8 mouse cellular contexts compared by ENCODE assay signal in the genomic region with DNA sequence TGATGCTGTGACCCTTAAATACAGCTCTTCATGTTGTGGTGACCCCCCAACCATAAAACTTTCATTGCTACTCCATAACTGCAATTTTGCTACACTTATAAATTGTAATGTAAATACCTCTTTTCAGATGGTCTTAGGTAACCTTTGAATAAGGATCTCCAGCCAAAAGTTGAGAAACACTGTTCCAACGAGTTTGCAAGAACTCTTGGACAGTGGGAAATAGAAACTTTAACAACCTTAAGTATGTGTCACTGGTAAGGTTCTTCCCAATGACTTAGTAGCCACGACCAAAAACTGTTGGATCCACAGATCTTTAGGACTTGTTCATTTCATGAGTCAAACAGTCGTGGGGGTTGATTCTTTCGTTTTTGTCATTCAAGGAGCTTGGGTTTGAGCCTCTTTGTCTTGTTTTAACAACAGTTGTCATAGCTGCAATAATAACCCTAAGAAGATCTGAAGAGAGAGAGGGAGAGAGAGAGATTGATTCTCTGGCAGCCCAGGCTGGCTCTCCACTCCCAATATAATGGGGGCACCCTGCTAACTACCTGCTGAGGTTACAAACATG. TPM values are rescaled to one million over a fixed set of nuclear protein-coding genes. Genes with fewer than 3 reads are reported as not detected.
DNase-seq lines count a peak whose midpoint lies in the region; ATAC-seq and TF ChIP-seq lines count a peak whose summit lies in the region.

No protein-coding gene starts in this region.

- H3K4me2 ChIP-seq in heart, embryonic 13.5 days, result peak overlapping the region; percentile 90
- H3K4me2 ChIP-seq in forebrain, embryonic 16.5 days (ENCODE audit: low read length), result peak overlapping the region; percentile 63
- H3K4me2 ChIP-seq in liver, embryonic 16.5 days (ENCODE audit: low read depth, low read length), result peak overlapping the region; percentile 68

- in situ Hi-C loops in ES-E14 (cut with MboI; ENCODE audit: low sequenced_read_pairs in 2 of 2, unreplicated experiment in 2 of 2), result no loop called here

- H3K4me3 ChIP-seq in heart, embryonic 13.5 days, result peak overlapping the region; percentile 60
- H3K4me3 ChIP-seq in ES-E14 (ENCODE audit: insufficient read depth in 1 of 2, low read depth in 1 of 2, low read length in 2 of 2, poor library complexity in 1 of 2, severe bottlenecking in 1 of 2), result peak overlapping the region; percentile 80 to 82
- H3K4me3 ChIP-seq in forebrain, embryonic 16.5 days (replicated peaks; ENCODE audit: low read length), result peak overlapping the region; percentile 66
- peak overlapping the region; percentile 80 for H3K4me3 ChIP-seq in liver, embryonic 16.5 days (ENCODE audit: low read depth, low read length)

- peak overlapping the region; percentile 84 for H3K27ac ChIP-seq in heart, embryonic 13.5 days (replicated peaks)
- no peak overlapping the region for H3K27ac ChIP-seq in ES-E14 (ENCODE audit: insufficient read depth, low read depth, low read length, poor library complexity, severe bottlenecking)
- no peak overlapping the region for H3K27ac ChIP-seq in forebrain, embryonic 16.5 days (ENCODE audit: low read length)
- H3K27ac ChIP-seq in liver, embryonic 16.5 days (ENCODE audit: low read length), result peak overlapping the region; percentile 94

- peaks cover 37% of the 10 kb centered on the region for H3K4me1 ChIP-seq in heart, embryonic 13.5 days
- H3K4me1 ChIP-seq in ES-E14 (ENCODE audit: control insufficient read depth in 2 of 2, insufficient read depth in 2 of 2, low read length in 2 of 2, poor library complexity in 1 of 2), result no peaks in the 10 kb centered on the region
- H3K4me1 ChIP-seq in forebrain, embryonic 16.5 days (replicated peaks; ENCODE audit: control insufficient read depth, insufficient read depth, low read length), result peaks cover 19% of the 10 kb centered on the region
- peaks cover 57% of the 10 kb centered on the region for H3K4me1 ChIP-seq in liver, embryonic 16.5 days (ENCODE audit: control insufficient read depth, low read depth, low read length)

- H3K36me3 ChIP-seq in heart, embryonic 13.5 days, result peaks cover 11% of the 10 kb centered on the region; the same call in 1 of the 2 replicates
- H3K36me3 ChIP-seq in ES-E14 (ENCODE audit: control insufficient read depth, insufficient read depth, low read length, poor library complexity, severe bottlenecking), result no peaks in the 10 kb centered on the region
- H3K36me3 ChIP-seq in forebrain, embryonic 16.5 days (ENCODE audit: control insufficient read depth, insufficient read depth), result no peaks in the 10 kb centered on the region
- H3K36me3 ChIP-seq in liver, embryonic 16.5 days (ENCODE audit: control insufficient read depth, insufficient read depth), result peaks cover 10% of the 10 kb centered on the region

- ATAC-seq in heart, embryonic 13.5 days (ENCODE audit: extremely low read depth, insufficient number of reproducible peaks, low FRiP score, low TSS enrichment), result no peak
- ATAC-seq in forebrain, embryonic 16.5 days, result no peak
- ATAC-seq in liver, embryonic 16.5 days (ENCODE audit: low read depth), result no peak

- intact Hi-C loops in heart, postnatal 14 days (cut with DNase I), result no loop called here

- no peaks in the 10 kb centered on the region for H3K27me3 ChIP-seq in heart, embryonic 13.5 days (replicated peaks)
- no peaks in the 10 kb centered on the region for H3K27me3 ChIP-seq in forebrain, embryonic 16.5 days (replicated peaks; ENCODE audit: control insufficient read depth, insufficient read depth, low read length)
- H3K27me3 ChIP-seq in liver, embryonic 16.5 days (ENCODE audit: control insufficient read depth, insufficient read depth, low read depth, low read length), result no peaks in the 10 kb centered on the region

- WGBS in heart, embryonic 13.5 days, result 77% methylated on average over 4 of the region's 4 CpGs
- WGBS in forebrain, embryonic 16.5 days, result 85% methylated on average over 4 of the region's 4 CpGs
- 63% methylated on average over 4 of the region's 4 CpGs for WGBS in liver, embryonic 16.5 days (ENCODE audit: insufficient replicate concordance)

- H3K9me3 ChIP-seq in heart, embryonic 13.5 days, result no peaks in the 10 kb centered on the region
- no peaks in the 10 kb centered on the region for H3K9me3 ChIP-seq in ES-E14 (ENCODE audit: control insufficient read depth, insufficient read depth, low read depth, low read length)
- H3K9me3 ChIP-seq in forebrain, embryonic 16.5 days (ENCODE audit: control insufficient read depth, low read length), result no peaks in the 10 kb centered on the region
- H3K9me3 ChIP-seq in liver, embryonic 16.5 days (replicated peaks; ENCODE audit: control insufficient read depth, low read length), result no peaks in the 10 kb centered on the region

- peak overlapping the region; percentile 83 for H3K9ac ChIP-seq in heart, embryonic 13.5 days
- H3K9ac ChIP-seq in ES-E14 (ENCODE audit: insufficient read depth, low read depth, low read length, poor library complexity, severe bottlenecking), result peak overlapping the region; percentile 90; the same call in 1 of the 2 replicates
- peak overlapping the region; percentile 64 for H3K9ac ChIP-seq in forebrain, embryonic 16.5 days (replicated peaks; ENCODE audit: low read depth, low read length)
- H3K9ac ChIP-seq in liver, embryonic 16.5 days (ENCODE audit: low read depth, low read length), result peak overlapping the region; percentile 79

- no peak for DNase-seq in heart, postnatal 14 days
- no peak for DNase-seq in ES-E14 (ENCODE audit: low read depth, low spot score)
- DNase-seq in thymus, adult 18-20 months, result no peak
- DNase-seq in spleen, adult 18-20 months, result no peak
- DNase-seq in thymus, postnatal 0 days (ENCODE audit: low spot score), result no peak

TF ChIP-seq in ES-E14, 5 proteins besides CTCF, POLR2A, EP300 and RAD21:
- TF ChIP-seq ZC3H11A (IDR thresholded peaks at IDR 0.05; ENCODE audit: borderline replicate concordance, low read depth, low read length) (no peak), ZNF384 (IDR thresholded peaks at IDR 0.05; ENCODE audit: low read depth, low read length) (no peak), CHD2 (IDR thresholded peaks at IDR 0.05; ENCODE audit: low read depth, low read length) (no peak), HCFC1 (IDR thresholded peaks at IDR 0.05; ENCODE audit: borderline replicate concordance, insufficient read depth, low read length) (no peak)

RNA-seq across cellular contexts. Expression of gene Ifnar1, which starts 21.1 kb away (rescaled TPM):
- polyA plus RNA-seq in heart, embryonic 13.5 days (2015; fragmentation: Nextera tagmentation; extraction: Ambion mirVana), result 33.1 and 37.9 TPM in 2 replicates
- total RNA-seq in heart, postnatal 14 days (2021), result 10 to 100 TPM; 36.6 to 42.0 TPM
- total RNA-seq in ES-E14 (2012; rRNA removed), result 42.2 and 56.2 TPM in 2 replicates
- polyA plus RNA-seq in forebrain, embryonic 16.5 days (2015; fragmentation: Nextera tagmentation; extraction: Ambion mirVana), result 55.9 and 56.1 TPM in 2 replicates
- polyA plus RNA-seq in liver, embryonic 16.5 days (2015; fragmentation: Nextera tagmentation; extraction: Ambion mirVana), result 21.3 and 25.0 TPM in 2 replicates
- polyA plus RNA-seq in thymus, postnatal 0 days (2015; fragmentation: Nextera tagmentation; extraction: Ambion mirVana), result 30.2 and 40.9 TPM in 2 replicates

RNA-seq across cellular contexts. Expression of gene Il10rb, which starts 58.0 kb away (rescaled TPM):
- polyA plus RNA-seq in heart, embryonic 13.5 days (2015; fragmentation: Nextera tagmentation; extraction: Ambion mirVana), result 44.8 and 48.9 TPM in 2 replicates
- 10 to 100 TPM; 86.4 to 94.7 TPM for total RNA-seq in heart, postnatal 14 days (2021)
- total RNA-seq in ES-E14 (2012; rRNA removed), result 2.3 and 3.4 TPM in 2 replicates
- 8.9 and 10.7 TPM in 2 replicates for polyA plus RNA-seq in forebrain, embryonic 16.5 days (2015; fragmentation: Nextera tagmentation; extraction: Ambion mirVana)
- 32.3 and 33.6 TPM in 2 replicates for polyA plus RNA-seq in liver, embryonic 16.5 days (2015; fragmentation: Nextera tagmentation; extraction: Ambion mirVana)
- polyA plus RNA-seq in thymus, postnatal 0 days (2015; fragmentation: Nextera tagmentation; extraction: Ambion mirVana), result 42.7 and 44.1 TPM in 2 replicates

Comparison
In these comparisons a context has a peak if more than half of its experiments do, and no peak if none do; other contexts are left out.
1. H3K27ac ChIP-seq: peak in heart, embryonic 13.5 days (single experiment) and liver, embryonic 16.5 days (single experiment); none in ES-E14 (single experiment) and forebrain, embryonic 16.5 days (single experiment).
2. Peak in every context shown above with its lines, with median percentiles within 50 percentile points of each other: H3K4me2 ChIP-seq, H3K4me3 ChIP-seq and H3K9ac ChIP-seq.